8 mouse cellular contexts compared by ENCODE assay signal in the genomic region with DNA sequence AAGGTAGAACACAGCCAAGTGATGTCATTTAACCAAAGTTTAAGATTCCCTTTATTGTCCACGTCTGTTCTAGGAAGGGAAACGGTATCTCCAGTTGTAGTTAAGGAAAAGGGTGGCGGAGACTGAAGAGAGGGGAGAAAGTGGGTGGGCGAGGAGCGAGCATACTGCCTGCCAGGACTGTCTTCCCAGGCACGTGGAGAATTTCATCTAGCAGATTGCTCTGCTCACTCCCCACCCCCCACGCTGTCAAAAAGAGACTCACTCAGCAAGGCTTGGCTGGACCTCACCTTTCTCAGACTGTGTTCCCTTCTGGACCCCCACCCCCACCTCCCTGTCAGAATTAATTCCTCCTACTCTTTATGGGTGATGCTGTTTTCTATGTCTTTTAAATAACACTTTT. TPM values are rescaled to one million over a fixed set of nuclear protein-coding genes. Genes with fewer than 3 reads are reported as not detected.
DNase-seq lines count a peak whose midpoint lies in the region; ATAC-seq and TF ChIP-seq lines count a peak whose summit lies in the region.

No protein-coding gene starts in this region.

- intact Hi-C loops in left cerebral cortex, postnatal 14 days (cut with DNase I) = no loop called here

- H3K36me3 ChIP-seq in embryonic facial prominence, embryonic 15.5 days = peaks cover 4% of the 10 kb centered on the region

- H3K4me2 ChIP-seq in embryonic facial prominence, embryonic 15.5 days (replicated peaks) = peak overlapping the region; percentile 80

- peak; percentile 38 to 47 for DNase-seq in layer of hippocampus, adult 2 months (ENCODE audit: low spot score in 2 of 2)
- no peak for DNase-seq in layer of hippocampus, postnatal 36 days
- DNase-seq in R1 (ENCODE audit: low read depth, low spot score) = peak; percentile 36
- peak; percentile 74 to 89 for DNase-seq in left cerebral cortex, postnatal 14 days (ENCODE audit: low spot score in 2 of 2)
- peak; percentile 60 to 61 for DNase-seq in right cerebral cortex, adult 2 months (ENCODE audit: low spot score in 2 of 2)
- no peak for DNase-seq in retina, embryonic 14.5 days (ENCODE audit: low spot score)

- H3K27ac ChIP-seq in layer of hippocampus, adult 2 months = peak overlapping the region; percentile 99
- peak overlapping the region; percentile 99 for H3K27ac ChIP-seq in embryonic facial prominence, embryonic 15.5 days (replicated peaks)

- no peak for TF ChIP-seq CTCF in layer of hippocampus, adult 2 months (conservative IDR thresholded peaks at IDR 0.05)

- no peak for ATAC-seq in embryonic facial prominence, embryonic 15.5 days (ENCODE audit: insufficient number of reproducible peaks, low FRiP score, low TSS enrichment, low read depth)
- no peak for ATAC-seq in megakaryocyte progenitor cell, adult 5-6 weeks (replicated peaks; ENCODE audit: poor library complexity)

- no peak overlapping the region for H3K9ac ChIP-seq in embryonic facial prominence, embryonic 15.5 days

- no peaks in the 10 kb centered on the region for H3K27me3 ChIP-seq in embryonic facial prominence, embryonic 15.5 days

- 7% methylated on average over 7 of the region's 7 CpGs for WGBS in embryonic facial prominence, embryonic 15.5 days

- peaks cover 45% of the 10 kb centered on the region for H3K4me1 ChIP-seq in embryonic facial prominence, embryonic 15.5 days

- no peak overlapping the region for H3K4me3 ChIP-seq in layer of hippocampus, adult 2 months
- H3K4me3 ChIP-seq in embryonic facial prominence, embryonic 15.5 days (replicated peaks) = peak overlapping the region; percentile 81

- H3K9me3 ChIP-seq in embryonic facial prominence, embryonic 15.5 days (replicated peaks) = no peaks in the 10 kb centered on the region

RNA-seq across cellular contexts. Expression of a gene that starts 0.8 kb away (rescaled TPM):
- total RNA-seq in layer of hippocampus, adult 2 months (2021) = 10 to 100 TPM; 44.0 to 44.4 TPM
- 10 to 100 TPM; 42.7 to 43.8 TPM for total RNA-seq in layer of hippocampus, postnatal 36 days (2021)
- 30.8 and 33.2 TPM in 2 replicates for polyA plus RNA-seq in embryonic facial prominence, embryonic 15.5 days (2015; fragmentation: Nextera tagmentation; extraction: Ambion mirVana)
- total RNA-seq in left cerebral cortex, postnatal 14 days (2021) = 10 to 100 TPM; 35.2 to 40.7 TPM
- 2.4 and 2.6 TPM in 2 replicates for total RNA-seq in megakaryocyte progenitor cell, adult 5-6 weeks (2015)
- 3.4 and 5.2 TPM in 2 replicates for total RNA-seq in megakaryocyte progenitor cell, adult 5-6 weeks (2017)

RNA-seq across cellular contexts. Expression of a gene that starts 2.5 kb away (rescaled TPM):
- 1 to 10 TPM; 5.8 to 6.8 TPM for total RNA-seq in layer of hippocampus, adult 2 months (2021)
- 1 to 10 TPM; 5.1 to 6.7 TPM for total RNA-seq in layer of hippocampus, postnatal 36 days (2021)
- 10.1 and 11.3 TPM in 2 replicates for polyA plus RNA-seq in embryonic facial prominence, embryonic 15.5 days (2015; fragmentation: Nextera tagmentation; extraction: Ambion mirVana)
- total RNA-seq in left cerebral cortex, postnatal 14 days (2021) = 1 to 10 TPM; 3.9 to 4.6 TPM
- 15.7 and 19.8 TPM in 2 replicates for total RNA-seq in megakaryocyte progenitor cell, adult 5-6 weeks (2015)
- total RNA-seq in megakaryocyte progenitor cell, adult 5-6 weeks (2017) = 17.8 and 25.3 TPM in 2 replicates

RNA-seq across cellular contexts. Expression of a gene that starts 26.4 kb away (rescaled TPM):
- total RNA-seq in layer of hippocampus, adult 2 months (2021) = 1 to 10 TPM; 6.4 to 6.7 TPM
- 1 to 10 TPM; 5.1 to 6.2 TPM for total RNA-seq in layer of hippocampus, postnatal 36 days (2021)
- 35.3 and 36.2 TPM in 2 replicates for polyA plus RNA-seq in embryonic facial prominence, embryonic 15.5 days (2015; fragmentation: Nextera tagmentation; extraction: Ambion mirVana)
- 1 to 10 TPM; 8.6 to 10.0 TPM for total RNA-seq in left cerebral cortex, postnatal 14 days (2021)
- total RNA-seq in megakaryocyte progenitor cell, adult 5-6 weeks (2015) = 27.3 and 29.6 TPM in 2 replicates
- 38.9 and 42.7 TPM in 2 replicates for total RNA-seq in megakaryocyte progenitor cell, adult 5-6 weeks (2017)

RNA-seq across cellular contexts. Expression of a gene that starts 35.8 kb away (rescaled TPM):
- total RNA-seq in layer of hippocampus, adult 2 months (2021) = 1 to 10 TPM in 1 of 2 experiments, under 1 TPM in 1; 0.59 to 1.1 TPM
- total RNA-seq in layer of hippocampus, postnatal 36 days (2021) = 1 to 10 TPM; 1.0 to 1.3 TPM
- 0.49 and 0.57 TPM in 2 replicates for polyA plus RNA-seq in embryonic facial prominence, embryonic 15.5 days (2015; fragmentation: Nextera tagmentation; extraction: Ambion mirVana)
- total RNA-seq in left cerebral cortex, postnatal 14 days (2021) = under 1 TPM; 0.21 to 0.51 TPM
- total RNA-seq in megakaryocyte progenitor cell, adult 5-6 weeks (2015) = 0.15 TPM in 1 of 2 replicates, not detected in the other
- 0.03 and 0.37 TPM in 2 replicates for total RNA-seq in megakaryocyte progenitor cell, adult 5-6 weeks (2017)

RNA-seq across cellular contexts. Expression of a gene that starts 48.2 kb away (rescaled TPM):
- 100 to 1,000 TPM; 288 to 310 TPM for total RNA-seq in layer of hippocampus, adult 2 months (2021)
- total RNA-seq in layer of hippocampus, postnatal 36 days (2021) = 100 to 1,000 TPM; 268 to 307 TPM
- 161 and 163 TPM in 2 replicates for polyA plus RNA-seq in embryonic facial prominence, embryonic 15.5 days (2015; fragmentation: Nextera tagmentation; extraction: Ambion mirVana)
- 100 to 1,000 TPM; 285 to 305 TPM for total RNA-seq in left cerebral cortex, postnatal 14 days (2021)
- total RNA-seq in megakaryocyte progenitor cell, adult 5-6 weeks (2015) = 9.8 and 10.0 TPM in 2 replicates
- total RNA-seq in megakaryocyte progenitor cell, adult 5-6 weeks (2017) = 4.5 and 7.3 TPM in 2 replicates

Comparison
In these comparisons a context has a peak if more than half of its experiments do, and no peak if none do; other contexts are left out.
1. DNase-seq: peak in layer of hippocampus, adult 2 months (2 of 2), R1 (single experiment), left cerebral cortex, postnatal 14 days (2 of 2) and right cerebral cortex, adult 2 months (2 of 2); none in layer of hippocampus, postnatal 36 days (0 of 2) and retina, embryonic 14.5 days (single experiment).
2. RNA of a gene that starts 0.8 kb away (total RNA-seq): 44.0 to 44.4 TPM in layer of hippocampus, adult 2 months, 42.7 to 43.8 TPM in layer of hippocampus, postnatal 36 days and 35.2 to 40.7 TPM in left cerebral cortex, postnatal 14 days; 2.4 to 5.2 TPM in megakaryocyte progenitor cell, adult 5-6 weeks; every median in the first group is over 4 times any median in the second.